Mouse (Mus musculus): ENCODE data around the gene Rdx.

Gene Rdx

GRCm38 (mm10) chr9:52119212-52119611, 72.2 kb downstream of the Rdx start:
- no peak for DNase-seq

- no peak for DNase-seq
Observed at GRCm38 (mm10) chr9:52125225-52125624, 78.3 kb downstream of the Rdx start.

DNA sequence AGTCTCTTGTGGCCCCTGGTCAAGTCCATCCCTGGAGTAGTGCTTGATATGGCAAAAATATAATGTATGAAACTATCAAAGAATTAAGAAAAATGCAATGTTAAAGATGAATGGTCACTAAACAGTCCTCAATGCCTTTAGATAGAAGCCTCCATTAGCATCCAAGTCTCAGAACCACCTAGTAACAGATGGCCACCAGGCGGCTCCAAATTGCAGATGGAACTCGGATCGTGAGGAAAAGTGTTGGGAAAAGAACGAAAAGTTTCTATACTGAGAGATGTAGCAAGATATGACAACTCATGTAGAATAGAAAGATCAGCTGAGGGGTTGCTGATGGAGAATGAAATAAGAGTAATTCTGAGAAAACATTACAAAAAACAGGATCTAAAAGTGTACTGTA, 83.4 kb downstream of the Rdx start:
- DNase-seq = no peak

- DNase-seq = no peak
Observed at GRCm38 (mm10) chr9:52132771-52133170, 85.8 kb downstream of the Rdx start.
